Mouse (Mus musculus): ENCODE measurements around the gene Tra2a.

- TF ChIP-seq POLR2A (IDR thresholded peaks at IDR 0.05; ENCODE audit: extremely low read depth, insufficient read depth, low read length) (no peak), CTCF (IDR thresholded peaks at IDR 0.05; ENCODE audit: low read depth, low read length) (no peak)
These were observed 10.7 kb upstream of the Tra2a start for GRCm38 (mm10) chr6:49274416-49275091.

All from liver, adult 2 months (tissue).